ENCODE assay signal across 7 mouse cellular contexts in the genomic region with DNA sequence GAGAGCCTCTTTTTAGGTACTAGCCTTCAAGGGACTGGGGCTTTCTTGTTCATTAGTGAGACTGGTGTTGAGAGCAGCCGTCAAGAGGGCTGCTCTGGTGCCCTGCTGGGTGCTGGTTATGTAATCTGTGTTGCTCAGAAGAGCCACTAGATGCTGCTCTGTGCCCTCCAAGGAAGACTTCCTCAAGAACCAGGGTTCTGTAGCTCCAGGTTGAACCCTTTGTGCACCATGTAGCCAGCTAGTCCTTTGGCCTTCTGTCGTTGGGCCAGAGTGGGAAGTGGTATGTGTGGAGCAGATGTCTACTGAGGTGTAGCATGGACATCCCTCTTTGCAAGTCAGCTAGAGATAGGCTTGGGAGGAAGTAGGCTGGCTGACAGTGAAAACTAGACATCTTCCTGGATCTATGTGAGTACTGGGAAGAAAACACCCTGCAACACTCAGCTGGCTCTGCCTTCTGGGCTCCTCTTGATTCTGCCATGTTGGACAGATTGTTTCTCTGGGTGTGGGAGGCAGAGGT. TPM values are rescaled to one million over a fixed set of nuclear protein-coding genes. Genes with fewer than 3 reads are reported as not detected.
A peak's percentile ranks its signal among the peaks of the same experiment; 100 is the strongest.
DNase-seq lines count a peak whose midpoint lies in the region; ATAC-seq and TF ChIP-seq lines count a peak whose summit lies in the region.

No protein-coding gene starts in this region.

- no peak overlapping the region for H3K9ac ChIP-seq in kidney, postnatal 0 days (ENCODE audit: low read depth, low read length)

- H3K27ac ChIP-seq in kidney, postnatal 0 days = no peak overlapping the region
- H3K27ac ChIP-seq in bone marrow, adult 2 months (ENCODE audit: control insufficient read depth, insufficient read depth, low read depth, low read length, poor library complexity) = no peak overlapping the region

- no peaks in the 10 kb centered on the region for H3K9me3 ChIP-seq in kidney, postnatal 0 days (replicated peaks; ENCODE audit: low read length)

- 67% methylated on average over 2 of the region's 2 CpGs for WGBS in kidney, postnatal 0 days
- 10% methylated on average over 2 of the region's 2 CpGs for WGBS in bone marrow, adult 2 months

- H3ac ChIP-seq in C2C12 (ENCODE audit: control insufficient read depth, insufficient read length, low read depth) = no peak overlapping the region

- no peaks in the 10 kb centered on the region for H3K27me3 ChIP-seq in kidney, postnatal 0 days (ENCODE audit: insufficient read depth, low read length)
- no peaks in the 10 kb centered on the region for H3K27me3 ChIP-seq in C2C12 (ENCODE audit: control insufficient read depth, insufficient read depth, insufficient read length)

- peaks cover 19% of the 10 kb centered on the region for H3K79me3 ChIP-seq in C2C12 (ENCODE audit: low read depth)

- no peak overlapping the region for H3K4me2 ChIP-seq in kidney, postnatal 0 days (ENCODE audit: low read length)

- no peak for ATAC-seq in kidney, postnatal 0 days (replicated peaks; ENCODE audit: low FRiP score, low read depth)

- TF ChIP-seq CTCF in kidney, postnatal 0 days (IDR thresholded peaks at IDR 0.05; ENCODE audit: low read depth) = peak; percentile 48; the same call in 1 of the 2 replicates
- peak; percentile 2 for TF ChIP-seq CTCF in C2C12 (IDR thresholded peaks at IDR 0.05; ENCODE audit: control insufficient read depth, insufficient read depth, insufficient read length)
- peak; percentile 63 for TF ChIP-seq CTCF in bone marrow, adult 2 months (IDR thresholded peaks at IDR 0.05; ENCODE audit: control insufficient read depth, insufficient read depth, low read length)

- TF ChIP-seq POLR2A in bone marrow, adult 2 months (IDR thresholded peaks at IDR 0.05; ENCODE audit: borderline replicate concordance, control insufficient read depth, low read depth, low read length) = no peak

- no peak for DNase-seq in kidney, postnatal 0 days (ENCODE audit: low spot score)
- no peak for DNase-seq in kidney, adult 8-10 months
- peak; percentile 61 for DNase-seq in left cerebral cortex, postnatal 4 days
- DNase-seq in urinary bladder, postnatal 25 days (ENCODE audit: low spot score) = no peak
- DNase-seq in adrenal gland, adult 18-20 months (ENCODE audit: low spot score in 2 of 2) = no peak

- H3K79me2 ChIP-seq in C2C12 (ENCODE audit: control insufficient read depth, insufficient read depth) = peaks cover 24% of the 10 kb centered on the region

- no peak overlapping the region for H3K4me3 ChIP-seq in kidney, postnatal 0 days (replicated peaks; ENCODE audit: low read depth, low read length)
- no peak overlapping the region for H3K4me3 ChIP-seq in C2C12 (ENCODE audit: insufficient read depth, poor library complexity, severe bottlenecking)
- no peak overlapping the region for H3K4me3 ChIP-seq in bone marrow, adult 2 months (replicated peaks; ENCODE audit: control insufficient read depth, low read depth, low read length)

- peaks cover 11% of the 10 kb centered on the region for H3K4me1 ChIP-seq in kidney, postnatal 0 days (replicated peaks; ENCODE audit: insufficient read depth, low read length)
- peaks cover 3% of the 10 kb centered on the region for H3K4me1 ChIP-seq in bone marrow, adult 2 months (ENCODE audit: control insufficient read depth, insufficient read depth, low read length)

- intact Hi-C loops in left cerebral cortex, postnatal 4 days (cut with DNase I) = no loop called here

- peaks cover 22% of the 10 kb centered on the region for H3K36me3 ChIP-seq in kidney, postnatal 0 days (ENCODE audit: insufficient read depth, low read length)
- H3K36me3 ChIP-seq in C2C12 (ENCODE audit: control insufficient read depth, insufficient read depth) = peaks cover 63% of the 10 kb centered on the region

TF ChIP-seq in C2C12, 6 proteins besides CTCF, POLR2A, EP300 and RAD21:
- TF ChIP-seq FOSL1 (IDR thresholded peaks at IDR 0.05; ENCODE audit: insufficient read depth, low read length, poor library complexity, severe bottlenecking) = no peak
- no peak for TF ChIP-seq MYOG (IDR thresholded peaks at IDR 0.05; ENCODE audit: control insufficient read depth, extremely low read depth, insufficient read length)
- no peak for TF ChIP-seq CEBPB (IDR thresholded peaks at IDR 0.05; ENCODE audit: low read depth)
- no peak for TF ChIP-seq USF1 (IDR thresholded peaks at IDR 0.05; ENCODE audit: low read depth)
- no peak for TF ChIP-seq MYOD1 (IDR thresholded peaks at IDR 0.05; ENCODE audit: control insufficient read depth, insufficient read length, low read depth)
- no peak for TF ChIP-seq MAX (IDR thresholded peaks at IDR 0.05)

RNA-seq across cellular contexts. Expression of a gene that starts 2.6 kb away (rescaled TPM):
- polyA plus RNA-seq in kidney, postnatal 0 days (2015; fragmentation: Nextera tagmentation; extraction: Ambion mirVana) = 0.38 and 0.54 TPM in 2 replicates
- polyA plus RNA-seq in C2C12 (2012; fragmentation: generic; extraction: Trizol) = 4.7 TPM
- 2.4 and 3.2 TPM in 2 replicates for polyA plus RNA-seq in bone marrow, adult 2 months (2011; ENCODE audit: insufficient read depth, insufficient read length, low replicate concordance, missing spikeins)
- total RNA-seq in left cerebral cortex, postnatal 4 days (2021) = 100 to 1,000 TPM; 380 to 382 TPM
- 1 to 10 TPM; 1.5 to 2.0 TPM for total RNA-seq in adrenal gland, adult 18-20 months (2021)

RNA-seq across cellular contexts. Expression of a gene that starts 45.8 kb away (rescaled TPM):
- 249 and 281 TPM in 2 replicates for polyA plus RNA-seq in kidney, postnatal 0 days (2015; fragmentation: Nextera tagmentation; extraction: Ambion mirVana)
- 82.9 TPM for polyA plus RNA-seq in C2C12 (2012; fragmentation: generic; extraction: Trizol)
- polyA plus RNA-seq in bone marrow, adult 2 months (2011; ENCODE audit: insufficient read depth, insufficient read length, low replicate concordance, missing spikeins) = 59.0 and 71.3 TPM in 2 replicates
- total RNA-seq in left cerebral cortex, postnatal 4 days (2021) = 100 to 1,000 TPM; 117 to 120 TPM
- total RNA-seq in adrenal gland, adult 18-20 months (2021) = 100 to 1,000 TPM; 142 to 151 TPM

Comparison
In these comparisons a context has a peak if more than half of its experiments do, and no peak if none do; other contexts are left out.
1. CTCF ChIP-seq: peak in every context shown above with its lines; median percentile 63 in bone marrow, adult 2 months; 48 in kidney, postnatal 0 days; 2 in C2C12.